Mouse (Mus musculus) layer of hippocampus, adult 9-11 months (tissue): ENCODE measurements at regions not wholly inside any gene's neighbourhood (a gene's known extent, or its start where the extent isn't known, plus 50 kb on each side); places are given as distances from the start of the nearest gene placed in this dataset.
A peak's percentile ranks its signal among the peaks of the same experiment; 100 is the strongest.
"Not testable (repeated sequence)": the region's sequence is repeated elsewhere in the genome, so short reads cannot be mapped to it uniquely, and the experiment has no call there.

Experiments used
- DNase-seq: peaks from one replicate; pipeline ENCODE4 v3.0.0; 2022

- DNase-seq: peak; percentile 4
These were observed 1109.0 kb downstream of the Lrfn5 start for GRCm38 (mm10) chr12:62631888-62632490.

DNA sequence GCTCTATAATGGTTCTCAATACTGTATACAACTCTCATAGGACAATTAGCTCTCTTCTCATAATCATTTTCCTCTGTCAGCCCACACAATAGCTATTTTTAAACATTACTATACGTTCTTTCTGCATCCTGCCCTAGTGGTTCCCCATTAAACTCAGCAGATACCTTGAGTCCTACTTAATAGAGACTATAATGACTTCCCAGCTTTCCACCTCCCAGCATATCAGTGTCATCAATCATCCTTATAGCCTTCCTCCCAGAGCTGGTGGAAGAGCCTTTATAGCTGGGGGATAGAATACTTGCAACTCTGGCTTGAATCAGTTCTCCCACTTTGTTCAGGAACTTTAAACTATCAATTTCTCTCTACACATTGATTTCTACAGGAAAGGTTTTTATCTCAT lies 1141.7 kb downstream of the Lrfn5 start:
- DNase-seq: no peak

DNA sequence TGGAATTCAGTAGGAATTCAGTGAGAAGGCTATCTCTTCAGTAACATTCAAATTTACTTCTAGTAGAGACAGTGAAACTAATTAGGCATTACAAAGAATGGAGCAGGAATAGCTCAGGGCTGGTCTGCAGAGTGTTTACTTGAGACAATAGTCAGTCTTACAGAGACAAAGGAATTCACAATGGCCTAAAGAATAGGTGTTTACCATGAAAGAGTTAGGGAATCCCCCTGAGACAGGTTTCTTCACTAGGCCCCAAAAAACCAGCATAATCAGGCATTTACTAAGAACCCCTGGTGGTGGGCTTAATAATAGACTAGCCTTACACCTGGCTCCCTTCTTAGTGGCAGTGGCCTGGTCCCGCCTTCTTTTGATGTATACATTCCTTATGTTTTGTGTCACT lies 1184.2 kb downstream of the Lrfn5 start:
- DNase-seq: not testable (repeated sequence)
